Mouse (Mus musculus) midbrain, embryonic 11.5 days (tissue): ENCODE results near the gene Dnajc30. TPM values are rescaled to one million over a fixed set of nuclear protein-coding genes. Genes with fewer than 3 reads are reported as not detected.
"Not testable (repeated sequence)": the region's sequence is repeated elsewhere in the genome, so short reads cannot be mapped to it uniquely, and the experiment has no call there.

Source experiments
- ATAC-seq: fragments of 200-750 bp; cut with Nextera tagmentation; 2 replicates; pipeline ENCODE4 v1.8.0; 2017; ENCODE audit warnings: moderate TSS enrichment, moderate library complexity; ENCODE audit not compliant: low FRiP score
- DNase-seq: peaks from one replicate; pipeline ENCODE4 v3.0.0; 2015; ENCODE audit warnings: low spot score; ENCODE audit errors: missing footprints
- H3K27ac ChIP-seq: fragments of 300-500 bp; sonication (generic); 2 replicates; pipeline ENCODE4 v1.5.1; 2014; ENCODE audit warnings: low read depth, low read length
- H3K27me3 ChIP-seq: fragments of 300-500 bp; sonication (generic); 2 replicates; pipeline ENCODE4 v1.6.1; 2014; ENCODE audit warnings: mild to moderate bottlenecking, low read length, moderate library complexity, mixed read lengths; ENCODE audit not compliant: control insufficient read depth, insufficient read depth
- H3K36me3 ChIP-seq: fragments of 300-500 bp; sonication (generic); 2 replicates; pipeline ENCODE4 v1.6.1; 2014; ENCODE audit warnings: mild to moderate bottlenecking, low read length, moderate library complexity, mixed read lengths; ENCODE audit not compliant: control insufficient read depth, insufficient read depth
- H3K4me1 ChIP-seq: fragments of 300-500 bp; sonication (generic); 2 replicates; pipeline ENCODE4 v1.6.1; 2014; ENCODE audit warnings: low read length; ENCODE audit not compliant: control insufficient read depth, insufficient read depth
- H3K4me2 ChIP-seq: fragments of 300-500 bp; sonication (generic); 2 replicates; pipeline ENCODE4 v1.6.1; 2014; ENCODE audit warnings: mild to moderate bottlenecking, moderate library complexity
- H3K4me3 ChIP-seq: fragments of 300-500 bp; sonication (generic); 2 replicates; pipeline ENCODE4 v1.5.1; 2014; ENCODE audit warnings: low read depth, low read length
- H3K9ac ChIP-seq: fragments of 300-500 bp; sonication (generic); 2 replicates; pipeline ENCODE4 v1.6.1; 2014; ENCODE audit warnings: low read length
- H3K9me3 ChIP-seq: fragments of 300-500 bp; sonication (generic); 2 replicates; pipeline ENCODE4 v1.6.1; 2016; ENCODE audit warnings: low read length; ENCODE audit not compliant: control insufficient read depth
- WGBS: fragments of 180-500 bp; shearing (Covaris S2); extraction: QIAGEN DNeasy Blood & Tissue Kit; methylation state at CpG from one replicate; pipeline ENCODE4 v1.1.7; 2014; 5-methylcytosine and 5-hydroxymethylcytosine counted together
- polyA plus RNA-seq: library from polyadenylated mRNA; unstranded; fragments of >200 nt; fragmentation: Nextera tagmentation; extraction: Ambion mirVana; gene quantifications from 2 replicates; pipeline ENCODE4 v1.2.1, GENCODE M21; 2014

Dnajc30 gene
- polyA plus RNA-seq, 1 experiment from 2014 or later = 30.0 TPM

- Histone ChIP-seq H3K36me3 (peaks cover 2% of the 10 kb centered on the region; the same call in 1 of the 2 replicates), H3K4me3 (no peak overlapping the region), H3K4me1 (no peaks in the 10 kb centered on the region), H3K27me3 (no peaks in the 10 kb centered on the region), H3K9me3 (no peaks in the 10 kb centered on the region), H3K9ac (no peak overlapping the region), H3K27ac (no peak overlapping the region), H3K4me2 (no peak overlapping the region)
- 93% methylated on average over 5 of the region's 5 CpGs for WGBS
- DNase-seq (no peak), ATAC-seq (no peak)
These were observed 15.5 kb upstream of the Dnajc30 start for GRCm38 (mm10) chr5:135048539-135048938.

- not testable (repeated sequence) for H3K36me3 ChIP-seq
These were observed 14.7 kb upstream of the Dnajc30 start for GRCm38 (mm10) chr5:135049268-135049667.

GRCm38 (mm10) chr5:135053356-135053755 is 10.6 kb upstream of the Dnajc30 start:
- ATAC-seq (no peak), DNase-seq (peak; percentile 70)
- Histone ChIP-seq H3K9me3 (no peaks in the 10 kb centered on the region), H3K9ac (no peak overlapping the region), H3K27ac (no peak overlapping the region), H3K4me2 (no peak overlapping the region), H3K36me3 (peaks cover 11% of the 10 kb centered on the region), H3K27me3 (no peaks in the 10 kb centered on the region), H3K4me3 (no peak overlapping the region), H3K4me1 (no peaks in the 10 kb centered on the region)
- 89% methylated on average over 12 of the region's 12 CpGs for WGBS

More at GRCm38 (mm10) chr5:135049268-135049667, 14.7 kb upstream of the Dnajc30 start:
- DNase-seq, H3K4me3 ChIP-seq, H3K9me3 ChIP-seq, ATAC-seq, H3K27me3 ChIP-seq, H3K27ac ChIP-seq, H3K4me1 ChIP-seq, H3K4me2 ChIP-seq, H3K9ac ChIP-seq: not testable (repeated sequence)
- 81% methylated on average over 6 of the region's 6 CpGs for WGBS

GRCm38 (mm10) chr5:135064382-135064766 is 372 bp downstream of the Dnajc30 start:
- Histone ChIP-seq H3K36me3 (peaks cover 4% of the 10 kb centered on the region; the same call in 1 of the 2 replicates), H3K9ac (peak overlapping the region; percentile 86), H3K27me3 (no peaks in the 10 kb centered on the region), H3K9me3 (no peaks in the 10 kb centered on the region), H3K4me2 (peak overlapping the region; percentile 97), H3K4me1 (peaks cover 8% of the 10 kb centered on the region; the same call in 1 of the 2 replicates), H3K4me3 (peak overlapping the region; percentile 93), H3K27ac (peak overlapping the region; percentile 35; the same call in 1 of the 2 replicates)
- under 1% methylated on average over 40 of the region's 40 CpGs for WGBS
- DNase-seq (no peak), ATAC-seq (peak; percentile 67)

- not testable (repeated sequence) for ATAC-seq, H3K36me3 ChIP-seq, H3K27me3 ChIP-seq, H3K9me3 ChIP-seq, H3K4me1 ChIP-seq
- peak within 1 kb of the TSS; percentile 86 for H3K9ac ChIP-seq
- peak within 1 kb of the TSS; percentile 93 for H3K4me3 ChIP-seq
- peak within 1 kb of the TSS; percentile 35; the same call in 1 of the 2 replicates for H3K27ac ChIP-seq
- H3K4me2 ChIP-seq = peak within 1 kb of the TSS; percentile 97
- peak; percentile 51 for DNase-seq
- 75% methylated on average over 9 of the region's 9 CpGs for WGBS
These were observed 976 bp downstream of the Dnajc30 start, which contains the start of gene Bud23 for GRCm38 (mm10) chr5:135064909-135065446. Bud23 (minus strand) TSS chr5:135064959.

- WGBS = 95% methylated on average over 3 of the region's 3 CpGs
- H3K36me3 ChIP-seq = no peaks in the 10 kb centered on the region; the same call in 1 of the 2 replicates
- ATAC-seq (no peak), DNase-seq (no peak)
- H3K4me2 ChIP-seq = no peak overlapping the region
- 0 out of 2 replicates have a peak overlapping the region, but pooled peaks have one; percentile 7 for H3K4me3 ChIP-seq
- H3K27ac ChIP-seq = no peak overlapping the region
- no peaks in the 10 kb centered on the region for H3K9me3 ChIP-seq
- H3K27me3 ChIP-seq = no peaks in the 10 kb centered on the region
- H3K9ac ChIP-seq = no peak overlapping the region
- peaks cover 8% of the 10 kb centered on the region; the same call in 1 of the 2 replicates for H3K4me1 ChIP-seq
These were observed 2.0 kb downstream of the Dnajc30 start for GRCm38 (mm10) chr5:135066008-135066407.

GRCm38 (mm10) chr5:135070448-135070847 is 6.4 kb downstream of the Dnajc30 start:
- no peaks in the 10 kb centered on the region for H3K9me3 ChIP-seq
- 88% methylated on average over 3 of the region's 3 CpGs for WGBS
- no peak overlapping the region for H3K9ac ChIP-seq
- no peak overlapping the region for H3K4me3 ChIP-seq
- no peaks in the 10 kb centered on the region for H3K27me3 ChIP-seq
- H3K27ac ChIP-seq = no peak overlapping the region
- H3K36me3 ChIP-seq = no peaks in the 10 kb centered on the region; the same call in none of the 2 replicates
- no peak for ATAC-seq
- H3K4me2 ChIP-seq = no peak overlapping the region
- H3K4me1 ChIP-seq = peaks cover 13% of the 10 kb centered on the region
- DNase-seq = no peak

- Histone ChIP-seq H3K36me3 (no peaks in the 10 kb centered on the region; the same call in none of the 2 replicates), H3K9ac (no peak overlapping the region), H3K4me2 (no peak overlapping the region), H3K27me3 (no peaks in the 10 kb centered on the region), H3K4me1 (peaks cover 15% of the 10 kb centered on the region), H3K27ac (no peak overlapping the region), H3K4me3 (no peak overlapping the region), H3K9me3 (no peaks in the 10 kb centered on the region)
- ATAC-seq (no peak), DNase-seq (no peak)
- WGBS = 93% methylated on average over 2 of the region's 2 CpGs
These were observed 8.1 kb downstream of the Dnajc30 start for GRCm38 (mm10) chr5:135072061-135072460.

- Histone ChIP-seq H3K36me3 (no peaks in the 10 kb centered on the region; the same call in 1 of the 2 replicates), H3K4me1 (peaks cover 15% of the 10 kb centered on the region), H3K27ac (no peak overlapping the region), H3K4me2 (no peak overlapping the region), H3K27me3 (no peaks in the 10 kb centered on the region), H3K9me3 (no peaks in the 10 kb centered on the region), H3K4me3 (no peak overlapping the region), H3K9ac (no peak overlapping the region)
- WGBS = 67% methylated on average over 6 of the region's 6 CpGs
- DNase-seq (peak; percentile 23), ATAC-seq (no peak)
These were observed 8.7 kb downstream of the Dnajc30 start for GRCm38 (mm10) chr5:135072720-135073119.
